Mouse (Mus musculus) T-helper 2 cell (primary cell): ENCODE measurements around the gene Serp2.

Experiments used
- in situ Hi-C: fragments of 300-600 bp; cut with MboI, MseI; formaldehyde crosslinking; loops from one replicate; pipeline ENCODE4 v1.15.1; 2025; ENCODE audit warnings: high pct_unique_total_duplicates

Gene Serp2

DNA sequence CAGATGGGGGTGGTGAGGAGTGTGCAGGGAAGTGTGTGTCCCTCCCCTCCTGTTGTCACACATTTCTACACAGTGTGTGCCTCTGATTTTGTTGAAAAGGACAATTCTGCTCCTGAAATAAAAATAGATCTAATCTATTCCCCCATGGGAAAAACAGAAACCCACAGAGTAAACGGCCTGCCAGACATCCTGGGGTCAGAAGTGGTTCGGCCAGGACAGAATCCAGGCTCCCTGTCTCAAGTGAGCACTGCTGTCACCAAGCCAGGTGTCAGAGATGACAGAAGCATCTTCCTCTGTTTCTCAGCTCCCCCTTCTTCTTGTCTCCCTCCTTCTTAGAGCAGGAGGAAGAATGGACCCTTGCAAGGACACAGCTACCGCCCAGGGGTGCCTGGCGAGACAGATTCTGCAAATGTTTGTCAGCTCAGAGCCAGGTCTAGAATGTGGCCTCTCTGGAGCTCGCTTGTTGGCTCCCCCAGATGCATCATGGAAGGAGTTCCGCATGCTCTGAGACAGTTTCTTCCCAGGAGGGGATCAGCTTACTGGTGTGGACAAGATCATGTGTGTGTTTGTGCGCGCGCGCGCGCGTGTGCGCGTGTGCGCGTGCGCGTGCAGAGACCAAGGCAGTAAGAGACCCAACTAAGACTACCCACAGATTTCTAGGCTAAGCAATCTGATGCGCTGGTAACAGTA, 29.5 kb downstream of the Serp2 start:
- in situ Hi-C loops = no loop called here

GRCm38 (mm10) chr14:76526467-76526866, 30.2 kb downstream of the Serp2 start:
- in situ Hi-C loops = no loop called here

- in situ Hi-C loops = no loop called here
These were observed 33.3 kb downstream of the Serp2 start for GRCm38 (mm10) chr14:76523344-76523743.

DNA sequence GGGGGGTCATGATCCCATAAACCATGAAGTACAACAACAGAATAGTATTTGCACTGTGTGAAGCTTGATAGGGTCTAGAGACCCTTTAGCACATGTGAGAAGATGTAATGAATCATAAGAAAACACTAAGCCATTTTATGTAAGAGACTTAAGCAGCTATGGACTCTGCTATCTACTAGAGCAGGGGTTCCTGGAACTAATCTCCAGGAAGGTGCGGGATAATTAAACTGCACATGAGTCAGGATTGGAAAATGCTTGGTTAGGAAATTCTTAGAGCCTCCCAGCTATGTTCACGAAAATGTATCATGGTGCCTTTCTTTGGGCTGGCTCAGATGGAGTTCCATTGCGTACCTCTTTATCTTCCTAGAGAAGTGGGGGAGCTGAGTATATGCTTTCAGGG, 35.4 kb downstream of the Serp2 start:
- in situ Hi-C loops = no loop called here

- in situ Hi-C loops = no loop called here
These were observed 36.1 kb downstream of the Serp2 start for GRCm38 (mm10) chr14:76520606-76521005.

- in situ Hi-C loops = no loop called here
These were observed 38.5 kb downstream of the Serp2 start for GRCm38 (mm10) chr14:76518217-76518616.

- in situ Hi-C loops = no loop called here
These were observed 41.1 kb downstream of the Serp2 start for GRCm38 (mm10) chr14:76515620-76516019.

GRCm38 (mm10) chr14:76514050-76514585, 42.6 kb downstream of the Serp2 start:
- in situ Hi-C loops = no loop called here

GRCm38 (mm10) chr14:76513395-76514049, 43.2 kb downstream of the Serp2 start:
- in situ Hi-C loops = no loop called here

DNA sequence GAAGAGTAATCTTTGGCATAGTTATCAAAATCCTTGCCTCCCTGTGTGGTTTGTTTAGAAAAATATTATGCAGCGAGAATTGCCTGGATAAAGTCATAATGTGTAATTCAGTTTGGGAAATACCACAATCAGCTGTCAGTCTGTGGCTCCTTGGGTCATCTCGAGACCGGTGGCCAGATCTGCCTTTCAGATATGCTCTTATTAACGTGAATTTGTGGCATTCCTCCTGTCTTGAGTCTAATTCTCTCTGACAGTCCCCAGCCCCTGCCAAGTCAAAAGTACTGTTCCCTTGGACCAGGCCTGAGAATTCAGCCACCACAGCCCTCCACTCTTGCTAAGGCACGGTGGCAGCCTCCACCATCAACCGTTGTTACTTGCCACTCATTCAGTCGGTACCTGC, 44.7 kb downstream of the Serp2 start:
- in situ Hi-C loops = no loop called here

DNA sequence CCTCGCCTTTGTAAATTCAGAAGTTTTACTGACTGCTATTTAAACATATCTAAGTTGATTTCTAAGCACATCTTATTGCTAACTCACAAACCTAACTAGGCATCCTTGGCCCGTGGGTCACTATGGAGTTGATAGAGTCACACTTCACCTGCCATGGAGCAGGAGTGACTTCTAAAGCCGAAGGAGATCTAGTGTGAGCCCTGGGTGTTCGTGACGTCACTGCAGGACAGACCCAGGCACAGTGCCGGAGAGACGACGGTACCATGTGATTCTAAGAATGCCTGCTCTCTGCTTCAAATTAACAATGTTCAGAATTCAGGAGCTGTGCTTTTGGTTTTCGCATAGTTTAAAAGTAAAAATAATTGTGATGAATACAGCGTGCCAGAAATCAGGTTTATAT, 48.0 kb downstream of the Serp2 start:
- in situ Hi-C loops = no loop called here

DNA sequence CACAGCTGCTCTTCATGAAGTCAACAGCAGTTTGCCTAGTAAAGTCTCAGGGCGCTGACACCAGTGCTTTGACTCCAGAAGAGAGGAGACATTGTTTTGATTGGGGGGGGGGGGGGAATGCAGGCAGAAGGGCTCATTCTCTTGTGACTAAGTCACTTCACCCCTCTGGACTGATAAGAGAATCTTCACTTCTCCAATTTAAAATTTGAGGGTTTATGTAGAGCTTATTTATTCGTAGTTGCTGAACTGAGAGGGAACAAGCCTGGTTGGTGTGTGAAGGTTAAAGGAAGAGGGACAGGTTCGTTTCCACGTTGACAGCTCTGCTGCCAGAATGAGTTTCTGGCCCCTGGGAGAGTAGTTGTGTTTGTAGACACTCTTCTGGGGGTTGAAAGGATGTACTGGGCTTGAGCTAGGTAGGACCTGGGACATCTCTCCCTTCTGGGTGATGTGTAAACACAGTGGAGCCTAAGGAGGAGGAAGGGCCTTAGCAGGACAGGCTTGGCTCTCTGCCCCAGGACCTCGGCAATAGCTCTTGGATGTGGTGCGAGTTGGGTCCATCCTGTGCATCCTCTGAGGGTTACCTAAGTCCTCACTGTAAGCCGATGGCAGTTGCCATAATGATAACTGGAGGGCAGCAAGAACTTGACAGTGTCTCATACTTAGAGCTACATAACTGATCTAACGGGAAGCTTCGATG, 48.7 kb downstream of the Serp2 start:
- in situ Hi-C loops = no loop called here

DNA sequence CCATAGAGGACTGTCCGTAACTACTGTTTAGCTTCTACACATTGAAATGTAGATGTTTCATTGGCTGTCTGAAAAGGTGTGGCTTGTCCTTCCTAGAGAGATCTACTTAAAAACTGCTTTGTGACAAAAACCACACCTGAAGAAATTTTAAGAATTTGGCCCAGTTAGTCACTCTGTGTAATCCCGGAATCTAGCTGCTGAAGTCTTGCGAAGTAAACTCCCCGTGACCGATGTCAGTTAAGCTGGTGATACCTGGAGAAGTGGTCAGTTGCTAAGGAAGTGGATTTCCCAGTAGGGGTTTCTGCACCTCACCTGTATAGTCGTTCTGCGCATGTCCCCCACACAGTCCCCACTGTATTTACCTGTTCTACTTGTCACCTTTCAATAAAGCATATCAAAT, 49.3 kb downstream of the Serp2 start:
- in situ Hi-C loops = no loop called here

GRCm38 (mm10) chr14:76506425-76507205, 50.1 kb downstream of the Serp2 start:
- in situ Hi-C loops = no loop called here

DNA sequence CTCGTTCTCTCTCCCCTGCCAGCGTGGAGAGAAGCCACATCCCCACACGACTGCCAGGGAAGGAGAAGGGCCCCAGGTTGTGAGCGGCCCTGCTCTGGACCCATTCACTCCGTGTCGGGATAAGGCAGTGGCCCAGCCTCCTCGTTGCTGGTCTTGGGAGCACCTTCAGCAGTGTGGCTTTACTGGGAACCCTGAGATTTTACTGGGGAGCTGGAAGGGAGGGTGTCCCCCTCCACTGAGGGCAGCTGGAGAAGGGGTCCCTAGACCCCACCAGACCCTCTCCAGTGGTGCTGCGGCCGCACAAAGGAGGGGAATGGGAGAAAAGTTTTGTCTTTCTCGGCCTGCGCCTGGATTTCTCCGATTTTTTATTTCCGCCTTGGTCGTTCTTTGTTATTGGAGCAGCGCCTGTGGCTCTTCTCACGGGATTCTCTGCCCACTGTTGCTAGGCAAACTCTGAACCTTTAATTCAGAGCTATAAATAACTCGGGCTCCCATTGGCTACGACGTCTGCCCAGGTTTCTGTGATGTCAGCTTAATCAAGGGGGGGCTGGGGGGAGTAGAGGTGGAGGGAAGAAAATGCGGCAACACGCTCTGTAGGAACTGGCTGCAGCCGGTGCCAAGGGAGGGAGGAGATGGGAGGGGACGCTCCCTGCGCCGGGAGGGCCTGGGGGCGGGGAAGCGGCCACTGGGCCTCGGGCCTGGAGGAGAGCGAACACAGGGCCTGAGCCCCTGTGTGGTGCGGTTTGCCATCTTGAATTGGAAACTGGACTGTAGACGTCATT, 51.1 kb downstream of the Serp2 start:
- in situ Hi-C loops = no loop called here

GRCm38 (mm10) chr14:76505101-76505438, 51.6 kb downstream of the Serp2 start:
- in situ Hi-C loops = no loop called here

GRCm38 (mm10) chr14:76504121-76504737, 52.5 kb downstream of the Serp2 start:
- in situ Hi-C loops = loop anchor here (5.0 kb wide), 2 partner anchors 368 to 503 kb away; no protein-coding TSS in a partner anchor

DNA sequence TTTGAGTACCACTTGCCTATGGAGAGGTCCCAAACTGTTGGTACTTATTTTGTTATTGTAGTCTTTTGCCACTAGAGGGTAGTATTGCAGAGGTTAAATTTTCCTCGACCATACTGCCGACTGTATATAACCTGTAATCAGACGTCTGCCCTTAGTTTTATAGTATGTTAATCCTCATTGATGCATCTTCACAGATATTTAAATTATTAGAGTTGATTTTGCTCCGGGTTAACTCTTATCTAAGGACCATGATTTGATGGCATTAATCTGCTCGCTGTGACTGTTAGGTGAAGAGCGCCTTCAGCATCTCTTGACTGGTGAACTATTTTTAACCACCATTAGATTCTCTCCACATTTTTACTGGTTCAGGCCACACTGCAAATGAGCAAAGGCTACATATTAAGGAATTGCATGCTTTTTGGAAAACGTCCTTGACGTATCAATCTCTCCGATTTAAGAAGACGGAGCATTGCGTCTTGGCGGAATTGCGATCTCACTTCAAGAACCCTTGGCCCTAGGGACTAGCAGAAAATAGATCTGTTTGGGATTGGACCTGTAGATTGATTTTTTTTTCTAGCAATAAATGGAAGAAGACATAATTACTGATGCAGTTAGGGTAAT, 53.3 kb downstream of the Serp2 start:
- in situ Hi-C loops = loop anchor here (5.0 kb wide), 2 partner anchors 369 to 504 kb away; no protein-coding TSS in a partner anchor

GRCm38 (mm10) chr14:76500036-76500435, 56.7 kb downstream of the Serp2 start:
- in situ Hi-C loops = loop anchor here (5.0 kb wide), 2 partner anchors 372 to 507 kb away; no protein-coding TSS in a partner anchor

GRCm38 (mm10) chr14:76499492-76499891, 57.2 kb downstream of the Serp2 start:
- in situ Hi-C loops = no loop called here
